Mouse (Mus musculus) megakaryocyte, adult 5-6 weeks (primary cell): ENCODE results near the gene Tmod3. TPM values are rescaled to one million over a fixed set of nuclear protein-coding genes. Genes with fewer than 3 reads are reported as not detected.

ENCODE experiments used
- total RNA-seq, 2 experiments: library from RNA; stranded (forward) in 1 of 2; stranded (reverse) in 1 of 2; fragments of 153-499, 151-499 nt in 1 of 2; fragments of 221-1000, 200-1000 nt in 1 of 2; gene quantifications; 2 replicates each; pipeline versions ENCODE4 v1.2.3 to v1.2.4; 2015 to 2017

Tmod3 gene
- total RNA-seq, 2 experiments from 2014 or later = 101 to 102 TPM

Other genes with a start within 250 kb of the Tmod3 start
- not detected in 2 replicates for gene Bcl2l10, start 211.9 kb downstream of the Tmod3 start, total RNA-seq (2015)
- not detected in 2 replicates for gene Bcl2l10, start 211.9 kb downstream of the Tmod3 start, total RNA-seq (2017)
- 36.0 and 39.6 TPM in 2 replicates for gene Mapk6, start 149.7 kb downstream of the Tmod3 start, total RNA-seq (2015)
- gene Mapk6, start 149.7 kb downstream of the Tmod3 start, total RNA-seq (2017) = 26.6 and 29.3 TPM in 2 replicates
- gene Leo1, start 118.1 kb downstream of the Tmod3 start, total RNA-seq (2015) = 12.5 and 16.3 TPM in 2 replicates
- gene Leo1, start 118.1 kb downstream of the Tmod3 start, total RNA-seq (2017) = 32.5 and 35.6 TPM in 2 replicates
- not detected in 2 replicates for gene Tmod2, start 51.7 kb upstream of the Tmod3 start, total RNA-seq (2015)
- 0.41 TPM in 1 of 2 replicates, not detected in the other for gene Tmod2, start 51.7 kb upstream of the Tmod3 start, total RNA-seq (2017)
- 0.59 TPM in 1 of 2 replicates, not detected in the other for gene Lysmd2, start 66.1 kb upstream of the Tmod3 start, total RNA-seq (2015)
- gene Lysmd2, start 66.1 kb upstream of the Tmod3 start, total RNA-seq (2017) = 0.11 TPM in 1 of 2 replicates, not detected in the other
- gene Scg3, start 124.4 kb upstream of the Tmod3 start, total RNA-seq (2015) = not detected in 2 replicates
- not detected in 2 replicates for gene Scg3, start 124.4 kb upstream of the Tmod3 start, total RNA-seq (2017)
- gene Bmp5, start 215.7 kb upstream of the Tmod3 start, total RNA-seq (2015) = not detected in 2 replicates
- 0.53 TPM in 1 of 2 replicates, not detected in the other for gene Bmp5, start 215.7 kb upstream of the Tmod3 start, total RNA-seq (2017)